Mouse (Mus musculus) C2C12 (cell line): ENCODE measurements around the gene Slc39a7. TPM values are rescaled to one million over a fixed set of nuclear protein-coding genes. Genes with fewer than 3 reads are reported as not detected.

Experiments used
- H3K27me3 ChIP-seq: one replicate; pipeline ENCODE4 v1.6.1; 2011; ENCODE audit not compliant: control insufficient read depth, insufficient read depth, insufficient read length
- H3K36me3 ChIP-seq: one replicate; pipeline ENCODE4 v1.6.1; 2011; ENCODE audit not compliant: control insufficient read depth, insufficient read depth
- H3K4me3 ChIP-seq: one replicate; pipeline ENCODE4 v1.5.1; 2011; ENCODE audit warnings: mild to moderate bottlenecking, control low read depth; ENCODE audit not compliant: poor library complexity, insufficient read depth, severe bottlenecking
- H3K79me2 ChIP-seq: one replicate; pipeline ENCODE4 v1.6.1; 2011; ENCODE audit not compliant: control insufficient read depth, insufficient read depth
- H3K79me3 ChIP-seq: one replicate; pipeline ENCODE4 v1.6.1; 2011; ENCODE audit warnings: low read depth, control low read depth
- H3ac ChIP-seq: one replicate; pipeline ENCODE3; 2011; ENCODE audit warnings: low read depth; ENCODE audit not compliant: control insufficient read depth, insufficient read length
- CEBPB ChIP-seq: IDR thresholded peaks from one replicate; pipeline ENCODE4 v1.6.1; 2011; ENCODE audit warnings: low read depth, mild to moderate bottlenecking, control low read depth, moderate library complexity
- CTCF ChIP-seq: IDR thresholded peaks from one replicate; pipeline ENCODE4 v1.5.1; 2011; ENCODE audit not compliant: control insufficient read depth, insufficient read depth, insufficient read length
- FOSL1 ChIP-seq: IDR thresholded peaks from one replicate; pipeline ENCODE4 v1.8.0; 2011; ENCODE audit warnings: mild to moderate bottlenecking, low read length; ENCODE audit not compliant: poor library complexity, insufficient read depth, severe bottlenecking
- MAX ChIP-seq: IDR thresholded peaks from one replicate; pipeline ENCODE4 v1.6.1; 2011; ENCODE audit warnings: mild to moderate bottlenecking, control low read depth
- MYOD1 ChIP-seq: IDR thresholded peaks from one replicate; pipeline ENCODE4 v1.6.1; 2011; ENCODE audit warnings: low read depth; ENCODE audit not compliant: control insufficient read depth, insufficient read length
- MYOG ChIP-seq: IDR thresholded peaks from one replicate; pipeline ENCODE4 v1.6.1; 2011; ENCODE audit not compliant: control insufficient read depth, insufficient read length; ENCODE audit errors: extremely low read depth
- USF1 ChIP-seq: IDR thresholded peaks from one replicate; pipeline ENCODE4 v1.6.1; 2011; ENCODE audit warnings: low read depth, mild to moderate bottlenecking, control low read depth, moderate library complexity
- polyA plus RNA-seq: library from polyadenylated mRNA; unstranded; fragments of >200 nt; fragmentation: generic; extraction: Trizol; gene quantifications from one replicate; pipeline ENCODE4 v1.2.1, GENCODE M21; 2012; ENCODE audit warnings: missing spikeins

Gene Slc39a7
- polyA plus RNA-seq, 1 experiment: 175 TPM

GRCm38 (mm10) chr17:34075271-34075670 is 43.8 kb upstream of the Slc39a7 start:
- H3ac ChIP-seq: no peak overlapping the region
- no peaks in the 10 kb centered on the region for H3K36me3 ChIP-seq
- TF ChIP-seq MAX: no peak
- TF ChIP-seq CEBPB: no peak
- no peak for TF ChIP-seq MYOD1
- no peaks in the 10 kb centered on the region for H3K27me3 ChIP-seq
- H3K79me3 ChIP-seq: no peaks in the 10 kb centered on the region
- H3K79me2 ChIP-seq: no peaks in the 10 kb centered on the region
- H3K4me3 ChIP-seq: no peak overlapping the region

- Histone ChIP-seq H3K4me3 (no peak overlapping the region), H3K27me3 (peaks cover 1% of the 10 kb centered on the region), H3K79me2 (no peaks in the 10 kb centered on the region), H3K36me3 (no peaks in the 10 kb centered on the region), H3ac (no peak overlapping the region), H3K79me3 (no peaks in the 10 kb centered on the region)
- no peak for TF ChIP-seq MAX
Measured at GRCm38 (mm10) chr17:34072091-34072490, 40.6 kb upstream of the Slc39a7 start.

GRCm38 (mm10) chr17:34068864-34069263 is 37.4 kb upstream of the Slc39a7 start:
- H3K4me3 ChIP-seq: no peak overlapping the region
- no peaks in the 10 kb centered on the region for H3K79me2 ChIP-seq
- no peak for TF ChIP-seq CTCF
- no peak for TF ChIP-seq USF1
- no peak for TF ChIP-seq CEBPB
- TF ChIP-seq MYOG: no peak
- TF ChIP-seq MYOD1: no peak
- no peak for TF ChIP-seq MAX
- no peak for TF ChIP-seq FOSL1
- H3K36me3 ChIP-seq: no peaks in the 10 kb centered on the region
- peaks cover 3% of the 10 kb centered on the region for H3K27me3 ChIP-seq
- no peak overlapping the region for H3ac ChIP-seq
- no peaks in the 10 kb centered on the region for H3K79me3 ChIP-seq

- H3K27me3 ChIP-seq: no peaks in the 10 kb centered on the region
- no peaks in the 10 kb centered on the region for H3K36me3 ChIP-seq
- no peak overlapping the region for H3K4me3 ChIP-seq
- no peak overlapping the region for H3ac ChIP-seq
- no peak for TF ChIP-seq CTCF
- no peak for TF ChIP-seq MYOG
- TF ChIP-seq MAX: no peak
- no peak for TF ChIP-seq MYOD1
- TF ChIP-seq USF1: no peak
- no peak for TF ChIP-seq FOSL1
- no peak for TF ChIP-seq CEBPB
- no peaks in the 10 kb centered on the region for H3K79me2 ChIP-seq
- no peaks in the 10 kb centered on the region for H3K79me3 ChIP-seq
Measured at GRCm38 (mm10) chr17:34057224-34057623, 25.7 kb upstream of the Slc39a7 start.

- TF ChIP-seq FOSL1: no peak
- no peak for TF ChIP-seq CTCF
- TF ChIP-seq MYOD1: no peak
- TF ChIP-seq CEBPB: no peak
- no peak for TF ChIP-seq MAX
- TF ChIP-seq MYOG: no peak
- no peak for TF ChIP-seq USF1
- H3K79me3 ChIP-seq: no peaks in the 10 kb centered on the region
- no peak overlapping the region for H3K4me3 ChIP-seq
- H3K36me3 ChIP-seq: no peaks in the 10 kb centered on the region
- no peak overlapping the region for H3ac ChIP-seq
- H3K79me2 ChIP-seq: no peaks in the 10 kb centered on the region
- H3K27me3 ChIP-seq: no peaks in the 10 kb centered on the region
Measured at GRCm38 (mm10) chr17:34047404-34048050, 16.0 kb upstream of the Slc39a7 start.

- Histone ChIP-seq H3ac (no peak overlapping the region), H3K79me2 (no peaks in the 10 kb centered on the region), H3K79me3 (no peaks in the 10 kb centered on the region), H3K27me3 (no peaks in the 10 kb centered on the region), H3K4me3 (no peak overlapping the region), H3K36me3 (no peaks in the 10 kb centered on the region)
- TF ChIP-seq MYOG (no peak), CEBPB (no peak), MAX (no peak), CTCF (no peak), MYOD1 (no peak), FOSL1 (no peak), USF1 (no peak)
Measured at GRCm38 (mm10) chr17:34045941-34046340, 14.5 kb upstream of the Slc39a7 start.
